Mouse (Mus musculus): ENCODE results near the gene Ankrd33b. TPM values are rescaled to one million over a fixed set of nuclear protein-coding genes. Genes with fewer than 3 reads are reported as not detected.

The Ankrd33b gene
- polyA plus RNA-seq, 1 experiment from 2014 or later = 1.0 TPM

- no peaks in the 10 kb centered on the region for H3K27me3 ChIP-seq (replicated peaks)
- H3K4me3 ChIP-seq = no peak overlapping the region
- H3K27ac ChIP-seq = no peak overlapping the region
- no peak for ATAC-seq (ENCODE audit: low FRiP score, low read depth)
- no peaks in the 10 kb centered on the region for H3K36me3 ChIP-seq
- H3K9me3 ChIP-seq = no peaks in the 10 kb centered on the region
- H3K4me2 ChIP-seq (replicated peaks) = no peak overlapping the region
- WGBS = 78% methylated on average over 17 of the region's 17 CpGs
- H3K4me1 ChIP-seq = no peaks in the 10 kb centered on the region
- H3K9ac ChIP-seq = no peak overlapping the region
These were observed 82.4 kb downstream of the Ankrd33b start for GRCm38 (mm10) chr15:31284922-31285631.

- Histone ChIP-seq H3K9me3 (no peaks in the 10 kb centered on the region), H3K4me2 (replicated peaks) (no peak overlapping the region), H3K4me3 (no peak overlapping the region), H3K4me1 (no peaks in the 10 kb centered on the region), H3K9ac (no peak overlapping the region), H3K27me3 (replicated peaks) (no peaks in the 10 kb centered on the region), H3K27ac (no peak overlapping the region), H3K36me3 (no peaks in the 10 kb centered on the region)
- no peak for ATAC-seq (ENCODE audit: low FRiP score, low read depth)
- 71% methylated on average over 5 of the region's 5 CpGs for WGBS
These were observed 83.4 kb downstream of the Ankrd33b start for GRCm38 (mm10) chr15:31284142-31284541.

GRCm38 (mm10) chr15:31282353-31282752 lies 85.2 kb downstream of the Ankrd33b start:
- no peak overlapping the region for H3K9ac ChIP-seq
- no peaks in the 10 kb centered on the region for H3K4me1 ChIP-seq
- no peak overlapping the region for H3K4me3 ChIP-seq
- no peak overlapping the region for H3K27ac ChIP-seq
- no peak overlapping the region for H3K4me2 ChIP-seq (replicated peaks)
- no peaks in the 10 kb centered on the region for H3K27me3 ChIP-seq (replicated peaks)
- ATAC-seq (ENCODE audit: low FRiP score, low read depth) = no peak
- WGBS = 81% methylated on average over 3 of the region's 3 CpGs
- no peaks in the 10 kb centered on the region for H3K9me3 ChIP-seq
- no peaks in the 10 kb centered on the region for H3K36me3 ChIP-seq

GRCm38 (mm10) chr15:31281830-31282229 lies 85.7 kb downstream of the Ankrd33b start:
- Histone ChIP-seq H3K36me3 (no peaks in the 10 kb centered on the region), H3K4me1 (no peaks in the 10 kb centered on the region), H3K9ac (no peak overlapping the region), H3K27ac (no peak overlapping the region), H3K9me3 (no peaks in the 10 kb centered on the region), H3K4me3 (no peak overlapping the region), H3K27me3 (replicated peaks) (no peaks in the 10 kb centered on the region), H3K4me2 (replicated peaks) (no peak overlapping the region)
- 83% methylated on average over 13 of the region's 13 CpGs for WGBS
- ATAC-seq (ENCODE audit: low FRiP score, low read depth) = no peak

- Histone ChIP-seq H3K27ac (no peak overlapping the region), H3K36me3 (no peaks in the 10 kb centered on the region), H3K4me1 (no peaks in the 10 kb centered on the region), H3K9ac (no peak overlapping the region), H3K27me3 (replicated peaks) (no peaks in the 10 kb centered on the region), H3K4me2 (replicated peaks) (no peak overlapping the region), H3K9me3 (no peaks in the 10 kb centered on the region), H3K4me3 (no peak overlapping the region)
- ATAC-seq (ENCODE audit: low FRiP score, low read depth) = no peak
- 76% methylated on average over 2 of the region's 2 CpGs for WGBS
These were observed 86.8 kb downstream of the Ankrd33b start for GRCm38 (mm10) chr15:31280683-31281082.

GRCm38 (mm10) chr15:31280059-31280458 lies 87.5 kb downstream of the Ankrd33b start:
- Histone ChIP-seq H3K9ac (no peak overlapping the region), H3K4me2 (replicated peaks) (no peak overlapping the region), H3K27me3 (replicated peaks) (no peaks in the 10 kb centered on the region), H3K27ac (no peak overlapping the region), H3K4me1 (no peaks in the 10 kb centered on the region), H3K4me3 (no peak overlapping the region), H3K36me3 (no peaks in the 10 kb centered on the region), H3K9me3 (no peaks in the 10 kb centered on the region)
- no peak for ATAC-seq (ENCODE audit: low FRiP score, low read depth)
- 72% methylated on average over 5 of the region's 5 CpGs for WGBS

GRCm38 (mm10) chr15:31279577-31280004 lies 87.9 kb downstream of the Ankrd33b start:
- Histone ChIP-seq H3K4me1 (no peaks in the 10 kb centered on the region), H3K9me3 (no peaks in the 10 kb centered on the region), H3K4me2 (replicated peaks) (no peak overlapping the region), H3K4me3 (no peak overlapping the region), H3K27me3 (replicated peaks) (no peaks in the 10 kb centered on the region), H3K9ac (no peak overlapping the region), H3K36me3 (no peaks in the 10 kb centered on the region), H3K27ac (no peak overlapping the region)
- 64% methylated on average over 6 of the region's 6 CpGs for WGBS
- no peak for ATAC-seq (ENCODE audit: low FRiP score, low read depth)

GRCm38 (mm10) chr15:31279120-31279519 lies 88.4 kb downstream of the Ankrd33b start:
- H3K27ac ChIP-seq = no peak overlapping the region
- WGBS = 74% methylated on average over 2 of the region's 2 CpGs
- no peak for ATAC-seq (ENCODE audit: low FRiP score, low read depth)
- H3K36me3 ChIP-seq = no peaks in the 10 kb centered on the region
- no peak overlapping the region for H3K9ac ChIP-seq
- no peaks in the 10 kb centered on the region for H3K27me3 ChIP-seq (replicated peaks)
- no peaks in the 10 kb centered on the region for H3K9me3 ChIP-seq
- no peak overlapping the region for H3K4me3 ChIP-seq
- no peaks in the 10 kb centered on the region for H3K4me1 ChIP-seq
- no peak overlapping the region for H3K4me2 ChIP-seq (replicated peaks)

- WGBS = 77% methylated on average over 4 of the region's 4 CpGs
- ATAC-seq (ENCODE audit: low FRiP score, low read depth) = no peak
- H3K9me3 ChIP-seq = no peaks in the 10 kb centered on the region
These were observed 89.4 kb downstream of the Ankrd33b start for GRCm38 (mm10) chr15:31278090-31278489.

GRCm38 (mm10) chr15:31273509-31273908 lies 94.0 kb downstream of the Ankrd33b start:
- H3K4me1 ChIP-seq = 0 out of 2 replicates have a peak, but pooled peaks cover 3% of the 10 kb centered on the region
- no peaks in the 10 kb centered on the region for H3K9me3 ChIP-seq
- H3K27me3 ChIP-seq (replicated peaks) = no peaks in the 10 kb centered on the region
- H3K9ac ChIP-seq = no peak overlapping the region
- no peak for ATAC-seq (ENCODE audit: low FRiP score, low read depth)
- no peak overlapping the region for H3K27ac ChIP-seq
- no peaks in the 10 kb centered on the region for H3K36me3 ChIP-seq
- no peak overlapping the region for H3K4me3 ChIP-seq
- 76% methylated on average over 10 of the region's 10 CpGs for WGBS
- H3K4me2 ChIP-seq (replicated peaks) = no peak overlapping the region

More at GRCm38 (mm10) chr15:31278090-31278489, 89.4 kb downstream of the Ankrd33b start:
- no peak overlapping the region for H3K27ac ChIP-seq
- H3K9ac ChIP-seq = no peak overlapping the region
- no peaks in the 10 kb centered on the region for H3K36me3 ChIP-seq
- no peaks in the 10 kb centered on the region for H3K4me1 ChIP-seq
- no peaks in the 10 kb centered on the region for H3K27me3 ChIP-seq (replicated peaks)
- H3K4me3 ChIP-seq = no peak overlapping the region
- no peak overlapping the region for H3K4me2 ChIP-seq (replicated peaks)

GRCm38 (mm10) chr15:31272695-31273094 lies 94.8 kb downstream of the Ankrd33b start:
- Histone ChIP-seq H3K4me3 (no peak overlapping the region), H3K9ac (no peak overlapping the region), H3K9me3 (no peaks in the 10 kb centered on the region), H3K27ac (no peak overlapping the region), H3K36me3 (no peaks in the 10 kb centered on the region), H3K27me3 (replicated peaks) (no peaks in the 10 kb centered on the region), H3K4me2 (replicated peaks) (no peak overlapping the region), H3K4me1 (0 out of 2 replicates have a peak, but pooled peaks cover 3% of the 10 kb centered on the region)
- WGBS = 87% methylated on average over 7 of the region's 7 CpGs
- no peak for ATAC-seq (ENCODE audit: low FRiP score, low read depth)

- 86% methylated on average over 4 of the region's 4 CpGs for WGBS
- Histone ChIP-seq H3K27me3 (replicated peaks) (no peaks in the 10 kb centered on the region), H3K27ac (no peak overlapping the region), H3K4me1 (0 out of 2 replicates have a peak, but pooled peaks cover 3% of the 10 kb centered on the region), H3K9ac (no peak overlapping the region), H3K9me3 (no peaks in the 10 kb centered on the region), H3K4me3 (no peak overlapping the region), H3K36me3 (no peaks in the 10 kb centered on the region), H3K4me2 (replicated peaks) (no peak overlapping the region)
- no peak for ATAC-seq (ENCODE audit: low FRiP score, low read depth)
These were observed 98.0 kb downstream of the Ankrd33b start for GRCm38 (mm10) chr15:31269558-31269957.

GRCm38 (mm10) chr15:31268148-31268547 lies 99.4 kb downstream of the Ankrd33b start:
- Histone ChIP-seq H3K4me1 (0 out of 2 replicates have a peak, but pooled peaks cover 3% of the 10 kb centered on the region), H3K9me3 (no peaks in the 10 kb centered on the region), H3K36me3 (no peaks in the 10 kb centered on the region), H3K27me3 (replicated peaks) (no peaks in the 10 kb centered on the region), H3K9ac (no peak overlapping the region), H3K4me3 (no peak overlapping the region), H3K27ac (no peak overlapping the region), H3K4me2 (replicated peaks) (no peak overlapping the region)
- no peak for ATAC-seq (ENCODE audit: low FRiP score, low read depth)
- 86% methylated on average over 6 of the region's 6 CpGs for WGBS

Data from neural tube, embryonic 12.5 days (tissue).